Mouse (Mus musculus) hindbrain, embryonic 15.5 days (tissue): ENCODE results near the gene BC004004. TPM values are rescaled to one million over a fixed set of nuclear protein-coding genes. Genes with fewer than 3 reads are reported as not detected.

Experiments used
- ATAC-seq: fragments of 200-750 bp; cut with Nextera tagmentation; 2 replicates; pipeline ENCODE4 v1.8.0; 2017; ENCODE audit warnings: low read depth, moderate number of reproducible peaks, moderate TSS enrichment; ENCODE audit not compliant: low FRiP score
- H3K27ac ChIP-seq: fragments of 300-500 bp; sonication (generic); replicated peaks from 2 replicates; pipeline ENCODE4 v1.5.1; 2015; ENCODE audit warnings: mild to moderate bottlenecking, inconsistent platforms
- H3K27me3 ChIP-seq: fragments of 300-500 bp; sonication (generic); 2 replicates; pipeline ENCODE4 v1.6.1; 2015; ENCODE audit warnings: control low read depth, inconsistent platforms
- H3K36me3 ChIP-seq: fragments of 300-500 bp; sonication (generic); 2 replicates; pipeline ENCODE4 v1.6.1; 2015; ENCODE audit warnings: control low read depth, inconsistent platforms
- H3K4me1 ChIP-seq: fragments of 300-500 bp; sonication (generic); replicated peaks from 2 replicates; pipeline ENCODE4 v1.6.1; 2015; ENCODE audit warnings: control low read depth, inconsistent platforms
- H3K4me2 ChIP-seq: fragments of 300-500 bp; sonication (generic); 2 replicates; pipeline ENCODE4 v1.6.1; 2015; ENCODE audit warnings: moderate library complexity, mild to moderate bottlenecking, inconsistent platforms
- H3K4me3 ChIP-seq: fragments of 300-500 bp; sonication (generic); 2 replicates; pipeline ENCODE4 v1.5.1; 2015; ENCODE audit warnings: mild to moderate bottlenecking, inconsistent platforms
- H3K9ac ChIP-seq: fragments of 300-500 bp; sonication (generic); 2 replicates; pipeline ENCODE4 v1.6.1; 2015; ENCODE audit warnings: inconsistent platforms
- H3K9me3 ChIP-seq: fragments of 300-500 bp; sonication (generic); 2 replicates; pipeline ENCODE4 v1.6.1; 2016; ENCODE audit warnings: control low read depth, inconsistent platforms
- WGBS: fragments of 180-500 bp; shearing (Covaris S2); methylation state at CpG from one replicate; pipeline ENCODE4 v1.1.7; 2015; 5-methylcytosine and 5-hydroxymethylcytosine counted together
- polyA plus RNA-seq: library from polyadenylated mRNA; unstranded; fragments of >200 nt; fragmentation: Nextera tagmentation; extraction: Ambion mirVana; gene quantifications from 2 replicates; pipeline ENCODE4 v1.2.1, GENCODE M21; 2015

BC004004 gene
- polyA plus RNA-seq, 1 experiment from 2014 or later, result 121 TPM

GRCm38 (mm10) chr17:29361982-29362691, 93.5 kb downstream of the BC004004 start:
- Histone ChIP-seq H3K36me3 (no peaks in the 10 kb centered on the region), H3K27me3 (no peaks in the 10 kb centered on the region), H3K9ac (no peak overlapping the region), H3K4me2 (no peak overlapping the region), H3K9me3 (no peaks in the 10 kb centered on the region), H3K4me3 (no peak overlapping the region), H3K27ac (no peak overlapping the region), H3K4me1 (peaks cover 3% of the 10 kb centered on the region)
- WGBS, result 64% methylated on average over 8 of the region's 8 CpGs
- ATAC-seq, result no peak

- Histone ChIP-seq H3K9ac (no peak overlapping the region), H3K4me3 (no peak overlapping the region), H3K9me3 (no peaks in the 10 kb centered on the region), H3K36me3 (no peaks in the 10 kb centered on the region), H3K27me3 (no peaks in the 10 kb centered on the region), H3K27ac (no peak overlapping the region), H3K4me2 (no peak overlapping the region), H3K4me1 (no peaks in the 10 kb centered on the region)
- WGBS, result 85% methylated on average over 8 of the region's 8 CpGs
- no peak for ATAC-seq
These were observed 94.5 kb downstream of the BC004004 start for GRCm38 (mm10) chr17:29363109-29363508.

Other genes starting within 250 kb of the BC004004 start
- gene Srsf3, start 236.2 kb upstream of the BC004004 start, polyA plus RNA-seq, result 411 and 428 TPM in 2 replicates
- gene Cdkn1a, start 177.8 kb upstream of the BC004004 start, polyA plus RNA-seq, result 109 and 115 TPM in 2 replicates
- 0.09 TPM in 1 of 2 replicates, not detected in the other for gene Rab44, start 154.6 kb upstream of the BC004004 start, polyA plus RNA-seq
- gene Cpne5, start 30.6 kb upstream of the BC004004 start, polyA plus RNA-seq, result 41.1 and 42.6 TPM in 2 replicates
- 105 and 108 TPM in 2 replicates for gene Ppil1, start 4.6 kb upstream of the BC004004 start, polyA plus RNA-seq
- 2.1 and 2.3 TPM in 2 replicates for gene Pi16, start 48.9 kb downstream of the BC004004 start, polyA plus RNA-seq
- 476 and 492 TPM in 2 replicates for gene Mtch1, start 79.1 kb downstream of the BC004004 start, polyA plus RNA-seq
- gene Fgd2, start 92.1 kb downstream of the BC004004 start, polyA plus RNA-seq, result 6.5 and 8.3 TPM in 2 replicates
- 8.4 and 8.9 TPM in 2 replicates for gene Pim1, start 222.0 kb downstream of the BC004004 start, polyA plus RNA-seq